Mouse (Mus musculus) liver, embryonic 14.5 days (tissue): ENCODE measurements around the gene Gjb1. TPM values are rescaled to one million over a fixed set of nuclear protein-coding genes. Genes with fewer than 3 reads are reported as not detected.

Source experiments
- ATAC-seq: fragments of 200-750 bp; cut with Nextera tagmentation; 2 replicates; pipeline ENCODE4 v1.8.0; 2017; ENCODE audit warnings: moderate number of reproducible peaks, mild to moderate bottlenecking, moderate library complexity; ENCODE audit not compliant: insufficient read depth
- DNase-seq, 3 experiments: peaks; one replicate each; pipeline ENCODE4 v3.0.0-alpha.2; 2012 to 2013; ENCODE audit warnings: low read depth in 3 of 3, low spot score in 3 of 3
- H3K27ac ChIP-seq: fragments of 300-500 bp; sonication (generic); 2 replicates; pipeline ENCODE4 v1.5.1; 2014; ENCODE audit warnings: moderate library complexity, mild to moderate bottlenecking, control low read depth, inconsistent platforms
- H3K27me3 ChIP-seq: fragments of 300-500 bp; sonication (generic); 2 replicates; pipeline ENCODE4 v1.6.1; 2014; ENCODE audit warnings: mild to moderate bottlenecking, low read length, moderate library complexity; ENCODE audit not compliant: control insufficient read depth, insufficient read depth
- H3K36me3 ChIP-seq: fragments of 300-500 bp; sonication (generic); replicated peaks from 2 replicates; pipeline ENCODE4 v1.6.1; 2014; ENCODE audit warnings: low read depth; ENCODE audit not compliant: control insufficient read depth, insufficient read depth
- H3K4me1 ChIP-seq, 2 experiments: fragments of 200-500 bp in 1 of 2; fragments of 300-500 bp in 1 of 2; sonication (generic) in 1 of 2; replicated peaks; 2 replicates each; pipeline ENCODE4 v1.6.1; 2012 to 2014; ENCODE audit warnings: antibody characterized with exemption in 1 of 2, inconsistent platforms in 1 of 2, low read length in 1 of 2; ENCODE audit not compliant: control insufficient read depth in 2 of 2, insufficient read depth in 2 of 2
- H3K4me2 ChIP-seq: fragments of 300-500 bp; sonication (generic); 2 replicates; pipeline ENCODE4 v1.6.1; 2014; ENCODE audit warnings: low read depth, mild to moderate bottlenecking, control low read depth, moderate library complexity
- H3K4me3 ChIP-seq, 2 experiments: fragments of 200-500 bp in 1 of 2; fragments of 300-500 bp in 1 of 2; sonication (generic) in 1 of 2; 2 replicates each; pipeline ENCODE4 v1.5.1; 2012 to 2014; ENCODE audit warnings: low read depth in 2 of 2, low read length in 2 of 2, mild to moderate bottlenecking in 2 of 2, control low read depth in 1 of 2, inconsistent platforms in 1 of 2, moderate library complexity in 1 of 2; ENCODE audit not compliant: insufficient read depth in 1 of 2
- H3K9ac ChIP-seq: fragments of 300-500 bp; sonication (generic); replicated peaks from 2 replicates; pipeline ENCODE4 v1.6.1; 2014; ENCODE audit warnings: mild to moderate bottlenecking, control low read depth, moderate library complexity
- H3K9me3 ChIP-seq: fragments of 300-500 bp; sonication (generic); 2 replicates; pipeline ENCODE4 v1.6.1; 2016; ENCODE audit warnings: low read length, mixed read lengths; ENCODE audit not compliant: control insufficient read depth
- CTCF ChIP-seq: IDR thresholded peaks from 2 replicates; pipeline ENCODE4 v1.5.1; 2016; ENCODE audit warnings: antibody characterized with exemption, low read depth, control low read depth
- EP300 ChIP-seq: IDR thresholded peaks from 2 replicates; pipeline ENCODE4 v1.6.1; 2016; ENCODE audit warnings: antibody characterized with exemption, low read depth
- WGBS: fragments of 180-500 bp; shearing (Covaris S2); extraction: QIAGEN DNeasy Blood & Tissue Kit; methylation state at CpG from one replicate; pipeline ENCODE4 v1.1.7; 2014; ENCODE audit not compliant: insufficient replicate concordance; 5-methylcytosine and 5-hydroxymethylcytosine counted together
- polyA plus RNA-seq, 2 experiments: library from polyadenylated mRNA; depleted of rRNA in 1 of 2; stranded (reverse) in 1 of 2; unstranded in 1 of 2; fragments of >200 nt; fragmentation: Nextera tagmentation in 1 of 2; extraction: Ambion mirVana in 1 of 2; gene quantifications; 2 replicates each; pipeline versions ENCODE4 v1.2.1 to v1.2.3; 2012 to 2014

Gjb1 gene
- polyA plus RNA-seq, 2 experiments: 42.1 to 52.5 TPM

- no peak for ATAC-seq
- TF ChIP-seq CTCF (no peak), EP300 (no peak)
- peaks cover 14% of the 10 kb centered on the region for H3K27me3 ChIP-seq
- H3K36me3 ChIP-seq: no peaks in the 10 kb centered on the region
- no peak overlapping the region for H3K9ac ChIP-seq
- no peak for DNase-seq
- whole genome bisulfite sequencing: 49% methylated on average over 5 of the region's 5 CpGs
- H3K4me2 ChIP-seq: no peak overlapping the region
- H3K4me3 ChIP-seq: no peak overlapping the region
- H3K4me1 ChIP-seq: no peaks in the 10 kb centered on the region; a peak in 1 of 4 replicates
- no peak overlapping the region for H3K27ac ChIP-seq
- H3K9me3 ChIP-seq: no peaks in the 10 kb centered on the region
Measured at GRCm38 (mm10) chrX:101388866-101389537, 12.8 kb downstream of the Gjb1 start.

GRCm38 (mm10) chrX:101394341-101394740, 18.2 kb downstream of the Gjb1 start:
- no peak for ATAC-seq
- H3K4me3 ChIP-seq: no peak overlapping the region

GRCm38 (mm10) chrX:101396459-101396858, 20.3 kb downstream of the Gjb1 start:
- ATAC-seq (no peak), DNase-seq (no peak)
- H3K27me3 ChIP-seq: peaks cover 14% of the 10 kb centered on the region
- H3K4me2 ChIP-seq: no peak overlapping the region
- no peak overlapping the region for H3K27ac ChIP-seq
- H3K9me3 ChIP-seq: no peaks in the 10 kb centered on the region
- no peaks in the 10 kb centered on the region for H3K36me3 ChIP-seq
- 34% methylated on average over 11 of the region's 11 CpGs for WGBS
- H3K4me1 ChIP-seq: no peaks in the 10 kb centered on the region
- TF ChIP-seq EP300 (no peak), CTCF (no peak)
- H3K4me3 ChIP-seq: no peak overlapping the region
- no peak overlapping the region for H3K9ac ChIP-seq

More at GRCm38 (mm10) chrX:101394341-101394740, 18.2 kb downstream of the Gjb1 start:
- no peak for DNase-seq
- no peaks in the 10 kb centered on the region for H3K9me3 ChIP-seq
- H3K36me3 ChIP-seq: no peaks in the 10 kb centered on the region
- 46% methylated on average over 2 of the region's 2 CpGs for WGBS
- TF ChIP-seq CTCF: no peak
- TF ChIP-seq EP300: no peak
- no peak overlapping the region for H3K4me2 ChIP-seq
- H3K9ac ChIP-seq: no peak overlapping the region
- no peak overlapping the region for H3K27ac ChIP-seq
- no peaks in the 10 kb centered on the region for H3K4me1 ChIP-seq
- H3K27me3 ChIP-seq: peaks cover 14% of the 10 kb centered on the region

GRCm38 (mm10) chrX:101418946-101419724, 43.0 kb downstream of the Gjb1 start:
- Histone ChIP-seq H3K27ac (no peak overlapping the region), H3K4me1 (peaks cover 0 to 4% of the 10 kb centered on the region in 2 experiments; a peak in 1 of 4 replicates), H3K4me3 (peak overlapping the region; percentile 66 to 82), H3K36me3 (no peaks in the 10 kb centered on the region), H3K4me2 (peak overlapping the region; percentile 71), H3K9ac (peak overlapping the region; percentile 73), H3K9me3 (no peaks in the 10 kb centered on the region), H3K27me3 (no peaks in the 10 kb centered on the region)
- peak; percentile 13; the same call in 1 of the 2 replicates for ATAC-seq
- WGBS: 14% methylated on average over 36 of the region's 36 CpGs
- peak; percentile 50 for TF ChIP-seq CTCF
- no peak for TF ChIP-seq EP300
- DNase-seq: no peak
